Mouse (Mus musculus) midbrain, embryonic 11.5 days (tissue): ENCODE data around the gene Armc6. TPM values are rescaled to one million over a fixed set of nuclear protein-coding genes. Genes with fewer than 3 reads are reported as not detected.

Experiments
- ATAC-seq: fragments of 200-750 bp; cut with Nextera tagmentation; 2 replicates; pipeline ENCODE4 v1.8.0; 2017; ENCODE audit warnings: moderate TSS enrichment, moderate library complexity; ENCODE audit not compliant: low FRiP score
- DNase-seq: peaks from one replicate; pipeline ENCODE4 v3.0.0; 2015; ENCODE audit warnings: low spot score; ENCODE audit errors: missing footprints
- H3K27ac ChIP-seq: fragments of 300-500 bp; sonication (generic); 2 replicates; pipeline ENCODE4 v1.5.1; 2014; ENCODE audit warnings: low read depth, low read length
- H3K27me3 ChIP-seq: fragments of 300-500 bp; sonication (generic); 2 replicates; pipeline ENCODE4 v1.6.1; 2014; ENCODE audit warnings: mild to moderate bottlenecking, low read length, moderate library complexity, mixed read lengths; ENCODE audit not compliant: control insufficient read depth, insufficient read depth
- H3K36me3 ChIP-seq: fragments of 300-500 bp; sonication (generic); 2 replicates; pipeline ENCODE4 v1.6.1; 2014; ENCODE audit warnings: mild to moderate bottlenecking, low read length, moderate library complexity, mixed read lengths; ENCODE audit not compliant: control insufficient read depth, insufficient read depth
- H3K4me1 ChIP-seq: fragments of 300-500 bp; sonication (generic); 2 replicates; pipeline ENCODE4 v1.6.1; 2014; ENCODE audit warnings: low read length; ENCODE audit not compliant: control insufficient read depth, insufficient read depth
- H3K4me2 ChIP-seq: fragments of 300-500 bp; sonication (generic); 2 replicates; pipeline ENCODE4 v1.6.1; 2014; ENCODE audit warnings: mild to moderate bottlenecking, moderate library complexity
- H3K4me3 ChIP-seq: fragments of 300-500 bp; sonication (generic); 2 replicates; pipeline ENCODE4 v1.5.1; 2014; ENCODE audit warnings: low read depth, low read length
- H3K9ac ChIP-seq: fragments of 300-500 bp; sonication (generic); 2 replicates; pipeline ENCODE4 v1.6.1; 2014; ENCODE audit warnings: low read length
- H3K9me3 ChIP-seq: fragments of 300-500 bp; sonication (generic); 2 replicates; pipeline ENCODE4 v1.6.1; 2016; ENCODE audit warnings: low read length; ENCODE audit not compliant: control insufficient read depth
- WGBS: fragments of 180-500 bp; shearing (Covaris S2); extraction: QIAGEN DNeasy Blood & Tissue Kit; methylation state at CpG from one replicate; pipeline ENCODE4 v1.1.7; 2014; 5-methylcytosine and 5-hydroxymethylcytosine counted together
- polyA plus RNA-seq: library from polyadenylated mRNA; unstranded; fragments of >200 nt; fragmentation: Nextera tagmentation; extraction: Ambion mirVana; gene quantifications from 2 replicates; pipeline ENCODE4 v1.2.1, GENCODE M21; 2014

Armc6 gene
- polyA plus RNA-seq, 1 experiment from 2014 or later = 31.1 TPM

DNA sequence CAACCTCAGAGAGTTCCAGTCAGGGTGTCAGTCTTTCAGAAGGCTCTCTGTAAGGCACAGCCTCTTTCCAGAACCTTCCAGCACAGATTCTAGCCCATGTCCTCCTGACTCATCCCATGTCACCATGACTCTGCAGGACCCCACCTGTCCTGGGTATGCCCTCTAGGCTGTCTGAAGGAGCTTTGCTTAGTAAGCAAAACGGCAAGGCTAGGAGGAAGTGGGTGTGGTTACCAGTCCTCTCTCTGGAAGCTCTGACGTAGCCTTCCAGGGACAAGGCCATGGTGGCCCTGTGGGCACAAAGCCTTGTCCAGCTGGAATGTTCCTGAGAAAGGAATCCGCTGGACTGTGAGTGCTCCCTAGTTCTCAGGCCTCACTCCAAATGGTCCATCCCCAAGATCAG, 38.7 kb upstream of the Armc6 start:
- no peak for ATAC-seq
- Histone ChIP-seq H3K9me3 (no peaks in the 10 kb centered on the region), H3K4me2 (no peak overlapping the region), H3K4me1 (no peaks in the 10 kb centered on the region), H3K4me3 (no peak overlapping the region), H3K36me3 (no peaks in the 10 kb centered on the region), H3K27ac (no peak overlapping the region), H3K9ac (no peak overlapping the region), H3K27me3 (no peaks in the 10 kb centered on the region)
- WGBS = 74% methylated on average over 3 of the region's 3 CpGs
- DNase-seq = no peak

DNA sequence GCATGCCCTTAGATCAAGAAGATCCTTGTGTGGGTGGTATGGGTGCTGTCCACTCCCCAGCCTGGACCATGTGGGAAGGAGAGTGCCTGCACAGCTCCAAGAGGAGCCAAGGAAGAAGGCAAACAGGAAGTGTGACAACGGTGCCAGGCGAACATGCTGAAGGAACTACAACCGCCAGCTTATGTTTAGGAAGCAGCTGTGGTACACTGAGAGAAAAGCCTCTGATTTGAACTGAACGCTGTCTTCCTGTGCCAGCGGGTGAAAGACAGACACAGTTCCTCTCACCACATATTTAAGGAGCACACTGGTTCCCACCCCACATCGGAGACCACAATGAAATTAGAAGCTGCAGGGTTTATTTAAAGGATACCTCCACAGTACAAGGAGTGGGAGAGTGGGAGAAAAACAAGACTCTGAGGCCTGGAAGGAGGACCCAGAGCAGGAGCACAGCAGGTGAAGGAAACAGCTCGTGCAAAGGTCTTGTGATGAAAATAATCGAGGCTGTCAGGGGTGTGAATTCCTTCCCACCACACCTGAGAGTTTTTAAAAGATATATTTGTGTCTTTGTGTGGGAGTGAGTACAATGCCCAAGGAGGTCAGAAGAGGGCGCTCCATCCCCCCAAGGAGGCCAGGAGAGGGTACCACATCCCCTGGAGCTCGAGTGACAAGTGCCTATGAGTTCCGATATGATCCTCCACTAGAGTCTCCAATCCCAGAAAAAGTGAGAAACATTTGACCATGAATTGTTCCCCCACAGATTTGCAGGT, 34.7 kb upstream of the Armc6 start:
- no peaks in the 10 kb centered on the region for H3K9me3 ChIP-seq
- peaks cover 6% of the 10 kb centered on the region; the same call in 1 of the 2 replicates for H3K36me3 ChIP-seq
- ATAC-seq (no peak), DNase-seq (no peak)
- WGBS = 58% methylated on average over 11 of the region's 11 CpGs
- no peak overlapping the region for H3K4me2 ChIP-seq
- H3K27me3 ChIP-seq = no peaks in the 10 kb centered on the region
- no peak overlapping the region for H3K9ac ChIP-seq
- H3K4me1 ChIP-seq = no peaks in the 10 kb centered on the region
- no peak overlapping the region for H3K4me3 ChIP-seq
- H3K27ac ChIP-seq = no peak overlapping the region

DNA sequence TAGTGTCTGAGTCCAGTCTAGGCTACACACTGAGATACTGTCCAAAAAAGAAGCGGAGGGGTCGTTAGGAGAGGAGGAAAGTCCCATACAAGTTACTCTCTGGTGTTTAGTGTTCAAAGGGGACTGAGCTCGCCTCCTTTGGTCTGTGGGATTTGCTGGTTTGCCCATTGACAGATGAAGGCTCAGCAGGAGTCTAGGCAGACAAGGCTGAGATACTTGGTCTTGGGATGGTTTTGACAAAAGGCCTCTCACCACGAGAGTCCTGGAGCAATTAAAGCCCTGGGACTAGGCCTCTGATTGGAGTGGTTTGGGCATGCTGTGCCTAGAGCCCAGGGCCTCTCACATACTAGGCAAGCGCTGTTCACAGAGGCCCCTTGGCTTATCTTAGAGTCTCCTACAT, 34.0 kb upstream of the Armc6 start:
- ATAC-seq (no peak), DNase-seq (no peak)
- no peaks in the 10 kb centered on the region for H3K9me3 ChIP-seq
- no peaks in the 10 kb centered on the region for H3K27me3 ChIP-seq
- no peak overlapping the region for H3K4me3 ChIP-seq
- no peaks in the 10 kb centered on the region for H3K4me1 ChIP-seq
- no peak overlapping the region for H3K4me2 ChIP-seq
- WGBS = 45% methylated on average over 5 of the region's 5 CpGs
- peaks cover 12% of the 10 kb centered on the region for H3K36me3 ChIP-seq
- no peak overlapping the region for H3K9ac ChIP-seq
- H3K27ac ChIP-seq = no peak overlapping the region

DNA sequence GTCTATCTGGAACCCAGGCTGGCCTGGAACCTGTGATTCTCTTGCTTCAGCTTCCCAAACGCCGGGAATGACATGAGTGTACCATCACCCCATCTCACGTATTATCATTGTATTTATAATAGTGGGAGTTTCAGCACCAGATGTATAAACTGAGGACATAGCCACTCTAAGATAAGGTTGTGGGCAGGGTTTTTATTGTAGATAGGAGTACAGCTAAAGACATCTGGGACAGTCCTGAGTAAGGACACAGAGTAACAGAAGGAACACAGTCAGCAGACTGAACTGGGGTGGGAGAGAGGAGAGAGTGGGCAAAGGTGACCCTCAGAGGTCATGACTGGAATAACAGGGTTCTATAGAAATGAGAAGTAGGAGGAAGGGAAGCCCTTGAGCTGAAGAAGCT, 33.4 kb upstream of the Armc6 start:
- DNase-seq = no peak
- Histone ChIP-seq H3K4me2 (no peak overlapping the region), H3K9ac (no peak overlapping the region), H3K27ac (no peak overlapping the region), H3K4me1 (no peaks in the 10 kb centered on the region), H3K4me3 (no peak overlapping the region), H3K36me3 (peaks cover 17% of the 10 kb centered on the region), H3K27me3 (no peaks in the 10 kb centered on the region), H3K9me3 (no peaks in the 10 kb centered on the region)
- 91% methylated on average over 3 of the region's 3 CpGs for WGBS
- no peak for ATAC-seq

DNA sequence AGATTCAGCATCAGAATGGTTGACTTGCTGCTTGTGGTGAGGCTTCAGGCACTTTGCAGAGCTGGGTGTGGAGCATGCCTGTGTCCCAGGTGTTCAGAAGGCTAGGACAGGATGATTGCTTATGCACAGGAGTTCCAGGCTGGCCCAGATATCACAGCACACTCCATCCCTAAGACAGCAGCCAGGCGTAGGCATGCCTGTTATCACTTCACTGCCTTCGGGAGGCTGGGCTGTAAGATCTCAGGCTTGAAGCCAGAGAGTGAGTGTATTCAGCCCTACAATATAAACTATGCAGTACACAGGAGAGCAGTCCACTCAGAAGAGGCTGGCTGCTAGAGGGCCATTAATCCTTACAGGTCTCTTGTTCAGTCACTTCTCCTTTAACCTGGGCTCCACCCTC, 24.8 kb upstream of the Armc6 start:
- Histone ChIP-seq H3K4me1 (no peaks in the 10 kb centered on the region), H3K9ac (no peak overlapping the region), H3K27me3 (no peaks in the 10 kb centered on the region), H3K4me3 (no peak overlapping the region), H3K27ac (no peak overlapping the region), H3K4me2 (no peak overlapping the region), H3K9me3 (no peaks in the 10 kb centered on the region), H3K36me3 (peaks cover 57% of the 10 kb centered on the region)
- DNase-seq (no peak), ATAC-seq (no peak)
- 94% methylated on average over 2 of the region's 2 CpGs for WGBS

DNA sequence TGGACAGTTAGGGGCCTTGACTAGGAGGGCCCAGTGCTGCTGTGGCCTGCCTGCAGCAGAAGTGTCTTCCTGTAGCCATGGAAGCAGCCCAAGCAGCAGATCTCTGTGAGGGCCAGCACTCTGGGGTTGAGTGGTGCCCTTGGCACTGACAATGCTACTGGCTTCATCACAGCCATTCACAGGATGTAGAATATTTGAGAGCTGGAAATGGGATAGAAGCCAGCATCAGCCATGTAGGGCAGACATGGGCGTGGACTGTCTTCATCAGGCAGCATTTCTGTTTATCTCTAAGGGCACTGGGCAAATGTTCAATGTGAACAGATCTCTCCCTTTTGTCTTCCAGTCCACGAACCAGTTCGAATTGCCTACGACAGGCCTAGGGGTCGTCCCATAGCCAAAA, 24.3 kb upstream of the Armc6 start:
- WGBS = 91% methylated on average over 5 of the region's 5 CpGs
- Histone ChIP-seq H3K36me3 (peaks cover 56% of the 10 kb centered on the region), H3K4me3 (no peak overlapping the region), H3K27me3 (no peaks in the 10 kb centered on the region), H3K4me1 (no peaks in the 10 kb centered on the region), H3K9me3 (no peaks in the 10 kb centered on the region), H3K27ac (no peak overlapping the region), H3K4me2 (no peak overlapping the region), H3K9ac (no peak overlapping the region)
- no peak for DNase-seq
- no peak for ATAC-seq

DNA sequence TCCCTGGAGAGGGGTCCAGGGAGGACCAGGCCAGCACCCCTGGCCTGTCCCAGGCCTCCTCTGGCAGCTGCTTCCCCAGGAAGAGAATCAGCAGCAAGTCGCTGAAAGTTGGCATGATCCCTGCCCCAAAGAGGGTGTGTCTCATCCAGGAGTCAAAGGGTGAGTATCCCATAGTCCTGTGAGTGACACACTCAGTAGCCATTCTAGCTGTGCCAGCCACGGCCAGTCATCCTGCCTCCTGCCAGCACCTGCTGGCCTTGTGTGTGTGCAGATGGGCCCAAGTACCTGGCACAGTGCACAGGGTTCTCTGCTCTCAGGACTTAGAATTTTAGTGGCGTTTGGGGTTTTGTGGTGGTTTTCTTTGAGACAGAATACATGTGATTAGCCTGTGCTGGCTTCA, 23.2 kb upstream of the Armc6 start:
- Histone ChIP-seq H3K4me1 (no peaks in the 10 kb centered on the region), H3K9ac (no peak overlapping the region), H3K4me2 (no peak overlapping the region), H3K9me3 (no peaks in the 10 kb centered on the region), H3K27me3 (no peaks in the 10 kb centered on the region), H3K36me3 (peaks cover 58% of the 10 kb centered on the region), H3K27ac (no peak overlapping the region), H3K4me3 (no peak overlapping the region)
- DNase-seq (no peak), ATAC-seq (no peak)
- 93% methylated on average over 3 of the region's 3 CpGs for WGBS

DNA sequence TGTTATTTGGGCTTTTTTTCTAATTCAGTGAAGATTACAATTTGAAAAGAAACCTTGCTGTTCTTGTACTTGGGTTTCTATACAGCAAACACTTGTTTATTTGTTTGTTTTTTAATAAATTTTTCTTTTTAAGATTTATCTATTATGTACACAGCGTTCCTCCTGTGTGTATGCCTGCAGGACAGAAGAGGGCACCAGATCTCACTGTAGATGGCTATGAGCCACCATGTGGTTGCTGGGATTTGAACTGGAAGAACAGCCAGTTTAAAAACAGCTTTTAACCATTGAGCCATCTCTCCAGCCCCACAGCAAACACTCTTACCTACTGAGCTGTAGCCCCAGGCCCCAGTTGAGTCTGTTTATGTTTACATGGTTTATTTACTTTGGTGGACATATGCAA, 20.4 kb upstream of the Armc6 start:
- Histone ChIP-seq H3K4me2 (no peak overlapping the region), H3K4me3 (no peak overlapping the region), H3K27ac (no peak overlapping the region), H3K9ac (no peak overlapping the region), H3K4me1 (no peaks in the 10 kb centered on the region), H3K36me3 (peaks cover 65% of the 10 kb centered on the region), H3K9me3 (no peaks in the 10 kb centered on the region), H3K27me3 (no peaks in the 10 kb centered on the region)
- DNase-seq (no peak), ATAC-seq (no peak)
- 81% methylated on average over 1 of the region's 1 CpGs for WGBS

DNA sequence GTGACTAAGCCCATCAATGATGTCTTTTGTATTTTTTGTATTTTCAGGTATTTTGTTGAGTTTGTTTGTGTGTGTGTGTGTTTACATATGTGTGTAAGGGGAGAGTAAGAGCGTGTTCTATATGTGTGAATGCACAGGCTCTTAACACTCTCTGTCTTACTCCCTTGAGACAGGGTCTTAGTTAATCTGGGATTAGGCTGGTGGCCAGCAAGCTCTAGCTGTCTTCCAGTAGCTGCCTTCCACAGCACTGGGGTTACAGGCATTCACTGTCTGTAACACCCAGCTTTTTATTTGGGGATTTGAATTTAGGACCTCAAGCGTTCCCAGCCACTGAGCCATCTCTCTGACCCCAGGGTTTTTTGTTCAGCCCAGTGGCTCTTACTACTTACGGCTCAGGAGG, 13.6 kb upstream of the Armc6 start:
- Histone ChIP-seq H3K9ac (no peak overlapping the region), H3K36me3 (peaks cover 35% of the 10 kb centered on the region), H3K9me3 (no peaks in the 10 kb centered on the region), H3K27ac (no peak overlapping the region), H3K4me1 (no peaks in the 10 kb centered on the region), H3K4me3 (no peak overlapping the region), H3K4me2 (no peak overlapping the region), H3K27me3 (no peaks in the 10 kb centered on the region)
- ATAC-seq (no peak), DNase-seq (no peak)
- WGBS = 94% methylated on average over 3 of the region's 3 CpGs
